Mouse (Mus musculus) right cerebral cortex, adult 2 months (tissue): ENCODE measurements around the gene Vmn1r128.
"Not testable (repeated sequence)": the region's sequence is repeated elsewhere in the genome, so short reads cannot be mapped to it uniquely, and the experiment has no call there.

Experiments
- DNase-seq, 2 experiments: peaks; one replicate each; pipeline ENCODE4 v3.0.0; 2021 to 2022; ENCODE audit warnings: low spot score in 2 of 2

Vmn1r128 gene

GRCm38 (mm10) chr7:21349073-21349472 lies at the start of gene Vmn1r128:
Vmn1r128 (plus strand) TSS chr7:21349373.
- DNase-seq: not testable (repeated sequence)

- not testable (repeated sequence) for DNase-seq
Observed at GRCm38 (mm10) chr7:21301367-21301766, 47.8 kb upstream of the Vmn1r128 start, which contains the start of gene Vmn1r126. Vmn1r126 (minus strand) TSS chr7:21301467.

DNA sequence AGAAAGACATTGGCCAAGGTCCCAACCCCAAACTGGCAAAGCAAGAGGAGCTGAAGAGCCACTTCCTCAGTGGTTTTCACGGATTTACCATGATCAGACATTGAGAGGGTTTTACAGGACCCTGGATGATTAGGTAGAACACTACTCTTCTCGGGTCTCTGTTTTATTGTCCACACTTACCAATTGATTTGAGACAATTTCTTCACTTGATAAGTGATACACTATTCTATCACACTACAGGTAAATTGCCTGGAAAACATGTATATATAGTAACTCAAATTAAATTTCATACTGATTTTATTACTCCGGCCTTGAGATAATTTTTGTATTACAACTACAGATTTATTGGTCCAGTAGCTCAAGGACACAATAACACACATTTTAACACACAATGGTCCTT lies 29.4 kb upstream of the Vmn1r128 start, which contains the start of gene Vmn1r127:
Gene Vmn1r127 (minus strand): TSS at position 101 of the 400 bp plus-strand sequence.
- DNase-seq: not testable (repeated sequence)

DNA sequence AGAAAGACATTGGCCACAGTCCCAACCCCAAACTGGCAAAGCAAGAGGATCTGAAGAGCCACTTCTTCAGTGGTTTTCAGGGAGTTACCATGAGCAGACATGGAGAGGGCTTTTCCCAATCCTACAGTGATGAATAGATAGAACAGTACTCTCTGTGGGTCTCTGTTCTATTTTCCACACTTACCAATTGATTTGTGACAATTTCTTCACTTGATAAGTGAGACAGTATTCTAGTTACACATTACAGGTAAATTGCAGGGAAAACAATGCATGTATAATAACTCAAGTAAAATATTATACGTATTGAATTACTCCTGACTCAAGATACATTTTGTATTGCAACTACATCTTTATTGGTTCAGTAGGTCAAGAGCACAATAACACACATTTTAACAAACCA lies 12.0 kb downstream of the Vmn1r128 start, which contains the start of gene Vmn1r129:
Gene Vmn1r129 (minus strand): TSS at position 101 of the 400 bp plus-strand sequence.
- not testable (repeated sequence) for DNase-seq
